Mouse (Mus musculus): ENCODE measurements around the gene Actr10. TPM values are rescaled to one million over a fixed set of nuclear protein-coding genes. Genes with fewer than 3 reads are reported as not detected.

The Actr10 gene
- 100 to 1,000 TPM in 1 of 2 experiments, 10 to 100 TPM in 1; 90.6 to 108 TPM for total RNA-seq (2023)

GRCm38 (mm10) chr12:70937571-70938384 lies at the start of gene Actr10:
TSS of gene Actr10 (plus strand) at chr12:70937857.

GRCm38 (mm10) chr12:70974441-70975266 lies 37.0 kb downstream of the Actr10 start, which contains the start of gene Psma3:
TSS of gene Psma3 (plus strand) at chr12:70974621.

Other genes starting within 250 kb of the Actr10 start
- gene Frmd6, start 112.3 kb upstream of the Actr10 start, total RNA-seq (2023) = 1 to 10 TPM; 1.6 to 2.0 TPM
- gene Psma3, start 36.8 kb downstream of the Actr10 start, total RNA-seq (2023) = 100 to 1,000 TPM; 122 to 133 TPM
- gene Arid4a, start 78.1 kb downstream of the Actr10 start, total RNA-seq (2023) = 10 to 100 TPM; 62.6 to 65.7 TPM
- not detected for gene Tomm20l, start 173.6 kb downstream of the Actr10 start, total RNA-seq (2023)
- 1 to 10 TPM; 8.4 to 8.6 TPM for gene Timm9, start 198.8 kb downstream of the Actr10 start, total RNA-seq (2023)
- gene 2700049A03Rik, start 199.0 kb downstream of the Actr10 start, total RNA-seq (2023) = 1 to 10 TPM; 6.9 to 7.5 TPM